ENCODE assay signal across 10 mouse cellular contexts in genomic region chr3:157215937-157216719, GRCm38 (mm10).
DNase-seq lines count a peak whose midpoint lies in the region; ATAC-seq and TF ChIP-seq lines count a peak whose summit lies in the region.
"Had no signal": no experiment of that assay in that cellular context is flagged by ENCODE, and none has a peak within 500 bp of the region (broad histone marks: within the 10 kb centered on the region; RNA-seq: fewer than 3 reads in every experiment).

No protein-coding gene starts in this region.

- H3K36me3 ChIP-seq in heart, embryonic 12.5 days = no peaks in the 10 kb centered on the region
- no peaks in the 10 kb centered on the region for H3K36me3 ChIP-seq in lung, postnatal 0 days (ENCODE audit: insufficient read depth, low read length)
- H3K36me3 ChIP-seq in hindbrain, embryonic 11.5 days (ENCODE audit: control insufficient read depth, insufficient read depth, low read length) = no peaks in the 10 kb centered on the region
- no peaks in the 10 kb centered on the region for H3K36me3 ChIP-seq in stomach, embryonic 16.5 days (ENCODE audit: control insufficient read depth, insufficient read depth, low read length)
- H3K36me3 ChIP-seq: limb, embryonic 15.5 days had no signal

- H3K9me3 ChIP-seq in heart, embryonic 12.5 days (replicated peaks) = no peaks in the 10 kb centered on the region
- H3K9me3 ChIP-seq in lung, postnatal 0 days (ENCODE audit: low read length) = no peaks in the 10 kb centered on the region
- H3K9me3 ChIP-seq in hindbrain, embryonic 11.5 days (ENCODE audit: control insufficient read depth, low read length) = no peaks in the 10 kb centered on the region
- no peaks in the 10 kb centered on the region for H3K9me3 ChIP-seq in stomach, embryonic 16.5 days (replicated peaks; ENCODE audit: control insufficient read depth, low read length)
- H3K9me3 ChIP-seq: limb, embryonic 15.5 days had no signal

- 68% methylated on average over 5 of the region's 5 CpGs for WGBS in heart, embryonic 12.5 days
- 68% methylated on average over 5 of the region's 5 CpGs for WGBS in lung, postnatal 0 days
- WGBS in hindbrain, embryonic 11.5 days = 67% methylated on average over 5 of the region's 5 CpGs
- 62% methylated on average over 5 of the region's 5 CpGs for WGBS in stomach, embryonic 16.5 days

- no peaks in the 10 kb centered on the region for H3K27me3 ChIP-seq in heart, embryonic 12.5 days (replicated peaks)
- no peaks in the 10 kb centered on the region for H3K27me3 ChIP-seq in lung, postnatal 0 days (replicated peaks; ENCODE audit: insufficient read depth, low read length)
- no peaks in the 10 kb centered on the region for H3K27me3 ChIP-seq in hindbrain, embryonic 11.5 days (ENCODE audit: control insufficient read depth, insufficient read depth, low read length)
- no peaks in the 10 kb centered on the region for H3K27me3 ChIP-seq in stomach, embryonic 16.5 days (ENCODE audit: control insufficient read depth, insufficient read depth, low read length)
- H3K27me3 ChIP-seq: limb, embryonic 15.5 days had no signal

- 0 out of 2 replicates have a peak, but pooled peaks cover 3% of the 10 kb centered on the region for H3K4me1 ChIP-seq in heart, embryonic 12.5 days (replicated peaks)
- H3K4me1 ChIP-seq in lung, postnatal 0 days (ENCODE audit: insufficient read depth, low read depth, low read length) = no peaks in the 10 kb centered on the region
- H3K4me1 ChIP-seq in hindbrain, embryonic 11.5 days (replicated peaks; ENCODE audit: control insufficient read depth, insufficient read depth, low read length) = no peaks in the 10 kb centered on the region
- H3K4me1 ChIP-seq in stomach, embryonic 16.5 days (ENCODE audit: control insufficient read depth, insufficient read depth, low read length) = no peaks in the 10 kb centered on the region
- H3K4me1 ChIP-seq: limb, embryonic 15.5 days had no signal

- H3K4me2 ChIP-seq in heart, embryonic 12.5 days = no peak overlapping the region
- no peak overlapping the region for H3K4me2 ChIP-seq in lung, postnatal 0 days (replicated peaks; ENCODE audit: low read depth, low read length)
- no peak overlapping the region for H3K4me2 ChIP-seq in hindbrain, embryonic 11.5 days (replicated peaks; ENCODE audit: low read depth, low read length)
- H3K4me2 ChIP-seq in stomach, embryonic 16.5 days (ENCODE audit: low read depth, low read length) = no peak overlapping the region
- H3K4me2 ChIP-seq: limb, embryonic 15.5 days had no signal

- H3K4me3 ChIP-seq in heart, embryonic 12.5 days = no peak overlapping the region
- H3K4me3 ChIP-seq in lung, postnatal 0 days (ENCODE audit: low read depth, low read length) = no peak overlapping the region
- no peak overlapping the region for H3K4me3 ChIP-seq in hindbrain, embryonic 11.5 days (ENCODE audit: low read depth, low read length)
- no peak overlapping the region for H3K4me3 ChIP-seq in stomach, embryonic 16.5 days (replicated peaks; ENCODE audit: low read length)
- H3K4me3 ChIP-seq: limb, embryonic 15.5 days had no signal

- no peak overlapping the region for H3K27ac ChIP-seq in heart, embryonic 12.5 days (ENCODE audit: poor library complexity, severe bottlenecking)
- no peak overlapping the region for H3K27ac ChIP-seq in lung, postnatal 0 days (ENCODE audit: low read length)
- no peak overlapping the region; the same call in 1 of the 2 replicates for H3K27ac ChIP-seq in hindbrain, embryonic 11.5 days (ENCODE audit: low read depth, low read length)
- H3K27ac ChIP-seq in stomach, embryonic 16.5 days (ENCODE audit: low read length) = no peak overlapping the region
- H3K27ac ChIP-seq: limb, embryonic 15.5 days had no signal

- no peak for TF ChIP-seq EP300 in lung, postnatal 0 days (IDR thresholded peaks at IDR 0.05)

- ATAC-seq in heart, embryonic 12.5 days (ENCODE audit: insufficient number of reproducible peaks, low FRiP score) = no peak
- ATAC-seq in lung, postnatal 0 days = no peak
- peak; percentile 61; the same call in 1 of the 2 replicates for ATAC-seq in hindbrain, embryonic 11.5 days (ENCODE audit: low FRiP score)
- 0 out of 2 replicates have a peak, but pooled peaks have one; percentile 33 for ATAC-seq in stomach, embryonic 16.5 days (ENCODE audit: insufficient read depth, low FRiP score)

- DNase-seq in heart, adult 11 months = peak; percentile 76
- DNase-seq in lung, postnatal 0 days (ENCODE audit: low spot score) = no peak
- no peak for DNase-seq in lung, postnatal 4 days
- DNase-seq in hindbrain, embryonic 11.5 days (ENCODE audit: low spot score) = no peak
- no peak for DNase-seq in natural killer cell, adult 2 months (ENCODE audit: low spot score in 2 of 2)
- DNase-seq in cerebellum, adult 8-10 months = no peak
- DNase-seq: kidney, postnatal 25 days had no signal

- TF ChIP-seq CTCF in lung, postnatal 0 days (IDR thresholded peaks at IDR 0.05) = peak; percentile 43

- no peak overlapping the region for H3K9ac ChIP-seq in heart, embryonic 12.5 days
- H3K9ac ChIP-seq in lung, postnatal 0 days (replicated peaks; ENCODE audit: low read depth) = no peak overlapping the region
- no peak overlapping the region for H3K9ac ChIP-seq in hindbrain, embryonic 11.5 days (ENCODE audit: low read depth, low read length)
- H3K9ac ChIP-seq in stomach, embryonic 16.5 days (ENCODE audit: low read length) = no peak overlapping the region
- H3K9ac ChIP-seq: limb, embryonic 15.5 days had no signal

Comparison
In these comparisons a context has a peak if more than half of its experiments do, and no peak if none do; other contexts are left out.
1. ATAC-seq: peak in hindbrain, embryonic 11.5 days (single experiment) and stomach, embryonic 16.5 days (single experiment); none in heart, embryonic 12.5 days (single experiment) and lung, postnatal 0 days (single experiment).